Mouse (Mus musculus) intestine, embryonic 15.5 days (tissue): ENCODE results near the gene Eif1. TPM values are rescaled to one million over a fixed set of nuclear protein-coding genes. Genes with fewer than 3 reads are reported as not detected.
"Not testable (repeated sequence)": the region's sequence is repeated elsewhere in the genome, so short reads cannot be mapped to it uniquely, and the experiment has no call there.

Experiments used
- ATAC-seq: fragments of 200-750 bp; cut with Nextera tagmentation; 2 replicates; pipeline ENCODE4 v1.8.0; 2017; ENCODE audit warnings: moderate TSS enrichment, moderate library complexity
- H3K27ac ChIP-seq: fragments of 300-500 bp; sonication (generic); 2 replicates; pipeline ENCODE4 v1.5.1; 2015; ENCODE audit warnings: mild to moderate bottlenecking, inconsistent platforms
- H3K27me3 ChIP-seq: fragments of 300-500 bp; sonication (generic); replicated peaks from 2 replicates; pipeline ENCODE4 v1.6.1; 2015; ENCODE audit warnings: inconsistent platforms
- H3K36me3 ChIP-seq: fragments of 300-500 bp; sonication (generic); 2 replicates; pipeline ENCODE4 v1.6.1; 2015; ENCODE audit warnings: inconsistent platforms
- H3K4me1 ChIP-seq: fragments of 300-500 bp; sonication (generic); replicated peaks from 2 replicates; pipeline ENCODE4 v1.6.1; 2015; ENCODE audit warnings: inconsistent platforms
- H3K4me2 ChIP-seq: fragments of 300-500 bp; sonication (generic); replicated peaks from 2 replicates; pipeline ENCODE4 v1.6.1; 2015; ENCODE audit warnings: mild to moderate bottlenecking, inconsistent platforms
- H3K4me3 ChIP-seq: fragments of 300-500 bp; sonication (generic); replicated peaks from 2 replicates; pipeline ENCODE4 v1.5.1; 2015; ENCODE audit warnings: inconsistent platforms
- H3K9ac ChIP-seq: fragments of 300-500 bp; sonication (generic); 2 replicates; pipeline ENCODE4 v1.6.1; 2015; ENCODE audit warnings: inconsistent platforms
- H3K9me3 ChIP-seq: fragments of 300-500 bp; sonication (generic); 2 replicates; pipeline ENCODE4 v1.6.1; 2016; ENCODE audit warnings: inconsistent platforms
- WGBS: fragments of 180-500 bp; shearing (Covaris S2); methylation state at CpG from one replicate; pipeline ENCODE4 v1.1.7; 2015; 5-methylcytosine and 5-hydroxymethylcytosine counted together
- polyA plus RNA-seq: library from polyadenylated mRNA; unstranded; fragments of >200 nt; fragmentation: Nextera tagmentation; extraction: Ambion mirVana; gene quantifications from 2 replicates; pipeline ENCODE4 v1.2.1, GENCODE M21; 2015

Gene Eif1
- polyA plus RNA-seq, 1 experiment from 2014 or later = 1,952 TPM

- ATAC-seq = no peak
- no peak overlapping the region for H3K4me3 ChIP-seq
- H3K27me3 ChIP-seq = no peaks in the 10 kb centered on the region
- H3K9me3 ChIP-seq = no peaks in the 10 kb centered on the region
- H3K36me3 ChIP-seq = no peaks in the 10 kb centered on the region
- H3K9ac ChIP-seq = no peak overlapping the region
- no peak overlapping the region for H3K27ac ChIP-seq
- no peak overlapping the region for H3K4me2 ChIP-seq
- no peaks in the 10 kb centered on the region for H3K4me1 ChIP-seq
- WGBS = 61% methylated on average over 16 of the region's 16 CpGs
Measured at GRCm38 (mm10) chr11:100330235-100330634, 10.6 kb downstream of the Eif1 start.

GRCm38 (mm10) chr11:100330816-100331375 lies 11.2 kb downstream of the Eif1 start:
- not testable (repeated sequence) for H3K36me3 ChIP-seq, H3K4me3 ChIP-seq, H3K27me3 ChIP-seq, H3K9ac ChIP-seq, ATAC-seq, H3K4me1 ChIP-seq, H3K27ac ChIP-seq, H3K4me2 ChIP-seq, H3K9me3 ChIP-seq
- 56% methylated on average over 8 of the region's 8 CpGs for WGBS

GRCm38 (mm10) chr11:100332766-100333515 lies 13.3 kb downstream of the Eif1 start:
- Histone ChIP-seq H3K9me3 (no peaks in the 10 kb centered on the region), H3K9ac (no peak overlapping the region), H3K27ac (no peak overlapping the region), H3K4me1 (no peaks in the 10 kb centered on the region), H3K36me3 (no peaks in the 10 kb centered on the region), H3K4me2 (no peak overlapping the region), H3K4me3 (no peak overlapping the region), H3K27me3 (no peaks in the 10 kb centered on the region)
- ATAC-seq = no peak
- WGBS = 56% methylated on average over 9 of the region's 9 CpGs

GRCm38 (mm10) chr11:100333944-100334457 lies 14.3 kb downstream of the Eif1 start, which contains the start of gene Gast:
TSS of gene Gast (plus strand) at chr11:100334407.
- WGBS = 83% methylated on average over 6 of the region's 6 CpGs
- H3K27me3 ChIP-seq = no peaks in the 10 kb centered on the region
- H3K36me3 ChIP-seq = no peaks in the 10 kb centered on the region
- no peak within 1 kb of the TSS for H3K4me2 ChIP-seq
- no peak within 1 kb of the TSS for H3K4me3 ChIP-seq
- no peaks in the 10 kb centered on the region for H3K4me1 ChIP-seq
- ATAC-seq = no peak
- H3K27ac ChIP-seq = no peak within 1 kb of the TSS
- no peak within 1 kb of the TSS for H3K9ac ChIP-seq
- no peaks in the 10 kb centered on the region for H3K9me3 ChIP-seq

GRCm38 (mm10) chr11:100335731-100336130 lies 16.0 kb downstream of the Eif1 start:
- Histone ChIP-seq H3K4me3 (no peak overlapping the region), H3K4me1 (no peaks in the 10 kb centered on the region), H3K27me3 (no peaks in the 10 kb centered on the region), H3K27ac (no peak overlapping the region), H3K9ac (no peak overlapping the region), H3K4me2 (no peak overlapping the region), H3K9me3 (no peaks in the 10 kb centered on the region), H3K36me3 (no peaks in the 10 kb centered on the region)
- WGBS = 35% methylated on average over 3 of the region's 3 CpGs
- ATAC-seq = peak; percentile 77

- Histone ChIP-seq H3K4me2 (no peak overlapping the region), H3K27ac (no peak overlapping the region), H3K36me3 (no peaks in the 10 kb centered on the region), H3K27me3 (no peaks in the 10 kb centered on the region), H3K9ac (no peak overlapping the region), H3K9me3 (no peaks in the 10 kb centered on the region), H3K4me1 (no peaks in the 10 kb centered on the region), H3K4me3 (no peak overlapping the region)
- no peak for ATAC-seq
- WGBS = 88% methylated on average over 10 of the region's 10 CpGs
Measured at GRCm38 (mm10) chr11:100344269-100344668, 24.6 kb downstream of the Eif1 start.

GRCm38 (mm10) chr11:100352076-100352857 lies 32.6 kb downstream of the Eif1 start:
- H3K4me3 ChIP-seq = no peak overlapping the region
- no peaks in the 10 kb centered on the region for H3K9me3 ChIP-seq
- no peak overlapping the region for H3K27ac ChIP-seq
- no peak overlapping the region for H3K4me2 ChIP-seq
- 29% methylated on average over 10 of the region's 10 CpGs for WGBS
- peaks cover 24% of the 10 kb centered on the region for H3K27me3 ChIP-seq
- H3K36me3 ChIP-seq = no peaks in the 10 kb centered on the region
- no peak overlapping the region for H3K9ac ChIP-seq
- peaks cover 22% of the 10 kb centered on the region for H3K4me1 ChIP-seq
- no peak for ATAC-seq

GRCm38 (mm10) chr11:100355151-100355951 lies 35.7 kb downstream of the Eif1 start:
- Histone ChIP-seq H3K27ac (no peak overlapping the region), H3K4me3 (peak overlapping the region; percentile 66), H3K4me2 (peak overlapping the region; percentile 99), H3K9me3 (no peaks in the 10 kb centered on the region), H3K9ac (peak overlapping the region; percentile 56), H3K4me1 (peaks cover 22% of the 10 kb centered on the region), H3K27me3 (peaks cover 33% of the 10 kb centered on the region), H3K36me3 (no peaks in the 10 kb centered on the region)
- peak; percentile 31; the same call in 1 of the 2 replicates for ATAC-seq
- WGBS = 1% methylated on average over 54 of the region's 54 CpGs

- Histone ChIP-seq H3K4me2 (peak within 1 kb of the TSS; percentile 99), H3K36me3 (no peaks in the 10 kb centered on the region), H3K27ac (no peak within 1 kb of the TSS), H3K27me3 (peaks cover 33% of the 10 kb centered on the region), H3K9ac (peak within 1 kb of the TSS; percentile 56), H3K4me3 (peak within 1 kb of the TSS; percentile 66), H3K4me1 (peaks cover 22% of the 10 kb centered on the region), H3K9me3 (no peaks in the 10 kb centered on the region)
- 2% methylated on average over 49 of the region's 49 CpGs for WGBS
- peak; percentile 76 for ATAC-seq
Measured at GRCm38 (mm10) chr11:100355972-100356818, 36.5 kb downstream of the Eif1 start, which contains the start of gene Hap1. TSS of gene Hap1 (minus strand) at chr11:100356128.

- H3K4me2 ChIP-seq = peak overlapping the region; percentile 99
- 18% methylated on average over 9 of the region's 9 CpGs for WGBS
- no peak overlapping the region for H3K27ac ChIP-seq
- no peak overlapping the region; the same call in 1 of the 2 replicates for H3K9ac ChIP-seq
- peaks cover 22% of the 10 kb centered on the region for H3K4me1 ChIP-seq
- ATAC-seq = no peak
- H3K36me3 ChIP-seq = no peaks in the 10 kb centered on the region
- H3K4me3 ChIP-seq = peak overlapping the region; percentile 66
- H3K27me3 ChIP-seq = peaks cover 33% of the 10 kb centered on the region
- no peaks in the 10 kb centered on the region for H3K9me3 ChIP-seq
Measured at GRCm38 (mm10) chr11:100356819-100357211, 37.1 kb downstream of the Eif1 start.

- ATAC-seq = no peak
- Histone ChIP-seq H3K9ac (no peak overlapping the region; the same call in 1 of the 2 replicates), H3K4me2 (no peak overlapping the region), H3K27me3 (peaks cover 33% of the 10 kb centered on the region), H3K9me3 (no peaks in the 10 kb centered on the region), H3K4me1 (peaks cover 17% of the 10 kb centered on the region), H3K36me3 (no peaks in the 10 kb centered on the region), H3K4me3 (no peak overlapping the region), H3K27ac (no peak overlapping the region)
- WGBS = 51% methylated on average over 5 of the region's 5 CpGs
Measured at GRCm38 (mm10) chr11:100357408-100357807, 37.7 kb downstream of the Eif1 start.
